Mouse (Mus musculus) liver, embryonic 16.5 days (tissue): ENCODE results near the gene Gatm. TPM values are rescaled to one million over a fixed set of nuclear protein-coding genes. Genes with fewer than 3 reads are reported as not detected.
A peak's percentile ranks its signal among the peaks of the same experiment; 100 is the strongest.

ENCODE experiments used
- microRNA counts: library from miRNA; unstranded; fragments of <30 nt; microRNA quantifications from one replicate; lab custom pipeline; 2016
- microRNA-seq: library from miRNA; unstranded; fragments of <30 nt; microRNA quantifications from one replicate; pipeline ENCODE4, GENCODE M21; 2016
- polyA plus RNA-seq: library from polyadenylated mRNA; unstranded; fragments of >200 nt; fragmentation: Nextera tagmentation; extraction: Ambion mirVana; gene quantifications from 2 replicates; pipeline ENCODE4 v1.2.1, GENCODE M21; 2015

Gene Gatm
- polyA plus RNA-seq, 1 experiment from 2014 or later, result 27.4 TPM

MicroRNAs within 50 kb of the gene (microRNA counts, 519-probe panel; counts per million panel counts)
- microRNA mmu-miR-147 (lab: Ali Mortazavi, UCI), result 60.7 counts per million

Small RNAs within 50 kb of the gene (microRNA-seq; reads per million reads assigned to microRNA genes)
- 26.6 reads per million, percentile 40 among the genes with 10 or more reads in this experiment for gene Mir147

Other genes with a start within 250 kb of the Gatm start
- 0.89 and 1.3 TPM in 2 replicates for gene Shf, start 242.1 kb downstream of the Gatm start, polyA plus RNA-seq
- 1.6 and 2.3 TPM in 2 replicates for gene Slc28a2, start 184.8 kb downstream of the Gatm start, polyA plus RNA-seq
- 0.05 TPM in 1 of 2 replicates, not detected in the other for gene Gm14085, start 126.4 kb downstream of the Gatm start, polyA plus RNA-seq
- gene AA467197, start 25.7 kb upstream of the Gatm start, polyA plus RNA-seq, result 1.7 and 2.5 TPM in 2 replicates
- gene Slc30a4, start 91.4 kb upstream of the Gatm start, polyA plus RNA-seq, result 0.98 and 1.0 TPM in 2 replicates
- gene Bloc1s6, start 127.2 kb upstream of the Gatm start, polyA plus RNA-seq, result 15.5 and 16.5 TPM in 2 replicates
- 9.1 and 9.3 TPM in 2 replicates for gene Sqor, start 153.9 kb upstream of the Gatm start, polyA plus RNA-seq